Mouse (Mus musculus) CD8-positive naive resting alpha-beta T cell, adult 2 months (primary cell): ENCODE results near the gene Cd300c2.
"Not testable (repeated sequence)": the region's sequence is repeated elsewhere in the genome, so short reads cannot be mapped to it uniquely, and the experiment has no call there.

Source experiments
- DNase-seq, 2 experiments: peaks; one replicate each; pipeline ENCODE4 v3.0.0; 2022; ENCODE audit warnings: low read depth in 2 of 2, low spot score in 2 of 2

Cd300c2 gene

GRCm38 (mm10) chr11:115001474-115002040 is at the start of gene Cd300c2:
Gene Cd300c2, minus strand, starts transcription at chr11:115001880.
- no peak for DNase-seq

- DNase-seq: no peak
Measured at GRCm38 (mm10) chr11:115049282-115049895, 47.7 kb upstream of the Cd300c2 start.

- DNase-seq: no peak
Measured at GRCm38 (mm10) chr11:115048259-115048658, 46.6 kb upstream of the Cd300c2 start, which contains the start of gene Cd300ld3. Gene Cd300ld3, minus strand, starts transcription at chr11:115048409.

- not testable (repeated sequence) for DNase-seq
Measured at GRCm38 (mm10) chr11:115037669-115038068, 36.0 kb upstream of the Cd300c2 start, which contains the start of gene Cd300ld5. Gene Cd300ld5, minus strand, starts transcription at chr11:115037769.

GRCm38 (mm10) chr11:115026912-115027311 is 25.2 kb upstream of the Cd300c2 start, which contains the start of gene Cd300ld4:
Gene Cd300ld4, minus strand, starts transcription at chr11:115027012.
- not testable (repeated sequence) for DNase-seq

GRCm38 (mm10) chr11:115016093-115016492 is 14.4 kb upstream of the Cd300c2 start, which contains the start of gene Cd300ld2:
Gene Cd300ld2, minus strand, starts transcription at chr11:115016193.
- not testable (repeated sequence) for DNase-seq

- DNase-seq: no peak
Measured at GRCm38 (mm10) chr11:115004070-115004469, 2.4 kb upstream of the Cd300c2 start.

GRCm38 (mm10) chr11:114989793-114990192 is 11.9 kb downstream of the Cd300c2 start, which contains the start of gene Cd300ld:
Gene Cd300ld, minus strand, starts transcription at chr11:114989922.
- no peak for DNase-seq

- no peak for DNase-seq
Measured at GRCm38 (mm10) chr11:114981866-114982265, 19.8 kb downstream of the Cd300c2 start.

GRCm38 (mm10) chr11:114972726-114973125 is 29.0 kb downstream of the Cd300c2 start:
- no peak for DNase-seq

GRCm38 (mm10) chr11:114968752-114969207 is 32.9 kb downstream of the Cd300c2 start, which contains the start of gene Cd300c:
Gene Cd300c, minus strand, starts transcription at chr11:114969157.
- no peak for DNase-seq

- DNase-seq: no peak
Measured at GRCm38 (mm10) chr11:114965182-114965828, 36.4 kb downstream of the Cd300c2 start.

- DNase-seq: no peak
Measured at GRCm38 (mm10) chr11:114960369-114960768, 41.3 kb downstream of the Cd300c2 start.
